Mouse (Mus musculus) kidney, adult 9 months (tissue): ENCODE measurements around the gene Dok3.
"Not testable (repeated sequence)": the region's sequence is repeated elsewhere in the genome, so short reads cannot be mapped to it uniquely, and the experiment has no call there.

Experiments used
- DNase-seq: peaks from one replicate; pipeline ENCODE4 v3.0.0; 2022

The Dok3 gene

GRCm38 (mm10) chr13:55529198-55529915, at the start of gene Dok3:
Gene Dok3 (minus strand): TSS chr13:55529296.
- peak; percentile 31 for DNase-seq

GRCm38 (mm10) chr13:55578086-55578485, 49.0 kb upstream of the Dok3 start:
- no peak for DNase-seq

- DNase-seq: not testable (repeated sequence)
These were observed 47.8 kb upstream of the Dok3 start for GRCm38 (mm10) chr13:55576872-55577271.

- no peak for DNase-seq
These were observed 46.8 kb upstream of the Dok3 start for GRCm38 (mm10) chr13:55575932-55576331.

- no peak for DNase-seq
These were observed 45.2 kb upstream of the Dok3 start for GRCm38 (mm10) chr13:55574321-55574720.

GRCm38 (mm10) chr13:55573432-55573831, 44.3 kb upstream of the Dok3 start, which contains the start of gene Tmed9:
Gene Tmed9 (plus strand): TSS chr13:55573732.
- no peak for DNase-seq

- no peak for DNase-seq
These were observed 42.9 kb upstream of the Dok3 start for GRCm38 (mm10) chr13:55571977-55572376.

- peak; percentile 96 for DNase-seq
These were observed 42.1 kb upstream of the Dok3 start, which contains the start of gene Fam193b for GRCm38 (mm10) chr13:55571027-55571751. Gene Fam193b (minus strand): TSS chr13:55571120.

- DNase-seq: peak; percentile 26
These were observed 41.3 kb upstream of the Dok3 start for GRCm38 (mm10) chr13:55570286-55570973.

GRCm38 (mm10) chr13:55569726-55570285, 40.7 kb upstream of the Dok3 start:
- DNase-seq: no peak

GRCm38 (mm10) chr13:55568524-55568923, 39.4 kb upstream of the Dok3 start:
- not testable (repeated sequence) for DNase-seq

- DNase-seq: no peak
These were observed 38.9 kb upstream of the Dok3 start for GRCm38 (mm10) chr13:55567949-55568348.

GRCm38 (mm10) chr13:55567001-55567400, 37.9 kb upstream of the Dok3 start:
- no peak for DNase-seq

- DNase-seq: peak; percentile 36
These were observed 34.3 kb upstream of the Dok3 start for GRCm38 (mm10) chr13:55563266-55563879.

GRCm38 (mm10) chr13:55557499-55557898, 28.4 kb upstream of the Dok3 start:
- DNase-seq: no peak

GRCm38 (mm10) chr13:55555921-55556320, 26.8 kb upstream of the Dok3 start:
- DNase-seq: no peak

- no peak for DNase-seq
These were observed 20.0 kb upstream of the Dok3 start for GRCm38 (mm10) chr13:55549061-55549460.

- no peak for DNase-seq
These were observed 19.3 kb upstream of the Dok3 start for GRCm38 (mm10) chr13:55548426-55548825.

- no peak for DNase-seq
These were observed 18.8 kb upstream of the Dok3 start for GRCm38 (mm10) chr13:55547916-55548315.

GRCm38 (mm10) chr13:55544792-55545191, 15.7 kb upstream of the Dok3 start:
- no peak for DNase-seq

GRCm38 (mm10) chr13:55543447-55543846, 14.4 kb upstream of the Dok3 start:
- no peak for DNase-seq

GRCm38 (mm10) chr13:55542891-55543290, 13.8 kb upstream of the Dok3 start:
- peak; percentile 98 for DNase-seq

- DNase-seq: peak; percentile 50
These were observed 11.8 kb upstream of the Dok3 start for GRCm38 (mm10) chr13:55540933-55541332.
